In the genomic region with DNA sequence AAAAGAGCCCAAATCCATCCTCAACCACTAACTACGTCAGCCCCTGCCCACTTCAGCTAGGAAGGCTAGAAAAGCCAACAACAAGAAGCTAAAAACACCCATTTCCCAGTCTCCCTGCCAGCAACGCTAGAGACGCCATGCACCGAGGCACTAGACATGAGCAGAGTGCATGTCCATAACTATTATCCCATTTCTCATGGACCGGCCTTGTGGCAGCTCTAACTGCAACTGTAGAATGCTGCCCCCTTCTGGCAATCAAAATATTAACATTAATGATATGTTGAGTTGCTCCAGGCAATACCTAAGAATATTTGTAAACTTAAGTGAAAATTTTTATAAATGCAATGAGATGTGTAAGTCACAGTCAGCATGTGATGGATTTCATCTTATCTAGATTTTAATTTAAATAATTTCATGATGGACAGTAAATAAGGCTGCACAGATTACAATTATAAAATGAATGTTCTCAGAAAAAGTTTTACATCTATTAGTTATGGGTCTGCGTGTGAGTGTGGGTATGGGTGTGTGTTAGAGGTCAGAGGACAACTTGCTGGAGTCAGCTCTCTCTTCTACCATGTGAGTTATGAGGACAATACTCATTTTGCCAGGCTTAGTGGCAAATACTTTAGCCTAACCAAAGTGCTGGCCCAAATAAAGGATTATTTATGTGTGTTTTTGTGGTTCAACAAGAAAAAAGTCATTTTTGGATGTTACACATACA, we compare ENCODE assay signal across 10 mouse cellular contexts.
A peak's percentile ranks its signal among the peaks of the same experiment; 100 is the strongest.
DNase-seq lines count a peak whose midpoint lies in the region; ATAC-seq and TF ChIP-seq lines count a peak whose summit lies in the region.
"Had no signal": no experiment of that assay in that cellular context is flagged by ENCODE, and none has a peak within 500 bp of the region (broad histone marks: within the 10 kb centered on the region; RNA-seq: fewer than 3 reads in every experiment).

No protein-coding gene starts in this region.

- H3K27me3 ChIP-seq in intestine, postnatal 0 days (replicated peaks; ENCODE audit: control insufficient read depth, insufficient read depth, low read length) = no peaks in the 10 kb centered on the region
- no peaks in the 10 kb centered on the region for H3K27me3 ChIP-seq in intestine, embryonic 15.5 days (replicated peaks)
- H3K27me3 ChIP-seq in embryonic facial prominence, embryonic 10.5 days (replicated peaks; ENCODE audit: low read depth, poor library complexity, severe bottlenecking) = no peaks in the 10 kb centered on the region
- no peaks in the 10 kb centered on the region for H3K27me3 ChIP-seq in liver, postnatal 0 days (ENCODE audit: insufficient read depth, low read length)
- no peaks in the 10 kb centered on the region for H3K27me3 ChIP-seq in splenic B cell, adult 2 months (ENCODE audit: control insufficient read depth, insufficient read depth, low read length, poor library complexity, severe bottlenecking)
- H3K27me3 ChIP-seq: embryonic facial prominence, embryonic 12.5 days; megakaryocyte, embryonic 14.5 days had no signal

- no peak overlapping the region for H3K4me3 ChIP-seq in intestine, postnatal 0 days (ENCODE audit: low read depth, low read length)
- no peak overlapping the region for H3K4me3 ChIP-seq in intestine, embryonic 15.5 days (replicated peaks)
- no peak overlapping the region for H3K4me3 ChIP-seq in embryonic facial prominence, embryonic 10.5 days
- H3K4me3 ChIP-seq in liver, postnatal 0 days (ENCODE audit: low read depth, low read length) = no peak overlapping the region
- H3K4me3 ChIP-seq: embryonic facial prominence, embryonic 12.5 days; megakaryocyte, embryonic 14.5 days had no signal

- no peak for ATAC-seq in intestine, postnatal 0 days
- no peak for ATAC-seq in intestine, embryonic 15.5 days
- peak; percentile 44; the same call in 1 of the 2 replicates for ATAC-seq in liver, postnatal 0 days

- no peak overlapping the region for H3K27ac ChIP-seq in intestine, postnatal 0 days (ENCODE audit: low read depth, low read length)
- H3K27ac ChIP-seq in intestine, embryonic 15.5 days = no peak overlapping the region
- no peak overlapping the region for H3K27ac ChIP-seq in embryonic facial prominence, embryonic 10.5 days (replicated peaks)
- no peak overlapping the region for H3K27ac ChIP-seq in liver, postnatal 0 days (ENCODE audit: low read depth)
- H3K27ac ChIP-seq: embryonic facial prominence, embryonic 12.5 days had no signal

- no peaks in the 10 kb centered on the region for H3K9me3 ChIP-seq in intestine, postnatal 0 days (ENCODE audit: control insufficient read depth)
- H3K9me3 ChIP-seq in intestine, embryonic 15.5 days = no peaks in the 10 kb centered on the region
- H3K9me3 ChIP-seq in embryonic facial prominence, embryonic 10.5 days = no peaks in the 10 kb centered on the region
- H3K9me3 ChIP-seq in liver, postnatal 0 days (ENCODE audit: low read length) = no peaks in the 10 kb centered on the region
- H3K9me3 ChIP-seq: embryonic facial prominence, embryonic 12.5 days; megakaryocyte, embryonic 14.5 days had no signal

- TF ChIP-seq CTCF in intestine, postnatal 0 days (IDR thresholded peaks at IDR 0.05; ENCODE audit: low read depth) = peak; percentile 80
- peak; percentile 78 for TF ChIP-seq CTCF in liver, postnatal 0 days (IDR thresholded peaks at IDR 0.05; ENCODE audit: low read depth)

- H3K9ac ChIP-seq in intestine, postnatal 0 days (ENCODE audit: low read depth, low read length) = no peak overlapping the region
- H3K9ac ChIP-seq in intestine, embryonic 15.5 days = no peak overlapping the region
- no peak overlapping the region for H3K9ac ChIP-seq in liver, postnatal 0 days (replicated peaks)
- H3K9ac ChIP-seq: embryonic facial prominence, embryonic 12.5 days had no signal

- H3K36me3 ChIP-seq in intestine, postnatal 0 days (ENCODE audit: control insufficient read depth, insufficient read depth) = no peaks in the 10 kb centered on the region
- no peaks in the 10 kb centered on the region for H3K36me3 ChIP-seq in intestine, embryonic 15.5 days
- no peaks in the 10 kb centered on the region for H3K36me3 ChIP-seq in embryonic facial prominence, embryonic 10.5 days (replicated peaks)
- H3K36me3 ChIP-seq in liver, postnatal 0 days (replicated peaks; ENCODE audit: insufficient read depth, low read length) = no peaks in the 10 kb centered on the region
- H3K36me3 ChIP-seq in splenic B cell, adult 2 months (ENCODE audit: control insufficient read depth, insufficient read depth, low read length, poor library complexity, severe bottlenecking) = no peaks in the 10 kb centered on the region
- H3K36me3 ChIP-seq: embryonic facial prominence, embryonic 12.5 days had no signal

- 74% methylated on average over 6 of the region's 6 CpGs for WGBS in intestine, postnatal 0 days
- WGBS in intestine, embryonic 15.5 days = 63% methylated on average over 6 of the region's 6 CpGs
- WGBS in embryonic facial prominence, embryonic 10.5 days = 77% methylated on average over 6 of the region's 6 CpGs
- WGBS in liver, postnatal 0 days (ENCODE audit: insufficient replicate concordance) = 65% methylated on average over 6 of the region's 6 CpGs

- TF ChIP-seq EP300 in liver, postnatal 0 days (IDR thresholded peaks at IDR 0.05; ENCODE audit: low read depth) = no peak

- no peaks in the 10 kb centered on the region for H3K4me1 ChIP-seq in intestine, postnatal 0 days (replicated peaks; ENCODE audit: control insufficient read depth, insufficient read depth, low read length)
- H3K4me1 ChIP-seq in intestine, embryonic 15.5 days (replicated peaks) = no peaks in the 10 kb centered on the region
- peaks cover 4% of the 10 kb centered on the region for H3K4me1 ChIP-seq in embryonic facial prominence, embryonic 10.5 days
- no peaks in the 10 kb centered on the region for H3K4me1 ChIP-seq in liver, postnatal 0 days (ENCODE audit: insufficient read depth)
- H3K4me1 ChIP-seq: embryonic facial prominence, embryonic 12.5 days had no signal

- H3K4me2 ChIP-seq in intestine, postnatal 0 days (replicated peaks; ENCODE audit: low read depth) = no peak overlapping the region
- H3K4me2 ChIP-seq in intestine, embryonic 15.5 days (replicated peaks) = no peak overlapping the region
- H3K4me2 ChIP-seq in liver, postnatal 0 days (ENCODE audit: low read depth, low read length) = no peak overlapping the region
- H3K4me2 ChIP-seq: embryonic facial prominence, embryonic 12.5 days had no signal

- peak; percentile 17 to 49 for DNase-seq in CD8-positive naive resting alpha-beta T cell, adult 2 months (ENCODE audit: low read depth in 2 of 2, low spot score in 2 of 2)
- peak; percentile 62 for DNase-seq in adrenal gland, postnatal 14 days
- peak; percentile 12 for DNase-seq in embryonic facial prominence, embryonic 10.5 days (ENCODE audit: low spot score)
- peak; percentile 41 for DNase-seq in hindlimb bud, embryonic 11.5 days (ENCODE audit: extremely low spot score, low read depth, low spot score)
- no peak for DNase-seq in liver, postnatal 0 days
- peak; percentile 35 for DNase-seq in splenic B cell, adult 2 months (ENCODE audit: low read depth, low spot score)
